Mouse (Mus musculus) urinary bladder, adult 18-20 months (tissue): Measurements from ENCODE around the gene Muc2.
A peak's percentile ranks its signal among the peaks of the same experiment; 100 is the strongest.

Source experiments
- DNase-seq, 2 experiments: peaks; one replicate each; pipeline ENCODE4 v3.0.0; 2022; ENCODE audit warnings: low spot score in 2 of 2, mixed read lengths in 2 of 2

The Muc2 gene

DNA sequence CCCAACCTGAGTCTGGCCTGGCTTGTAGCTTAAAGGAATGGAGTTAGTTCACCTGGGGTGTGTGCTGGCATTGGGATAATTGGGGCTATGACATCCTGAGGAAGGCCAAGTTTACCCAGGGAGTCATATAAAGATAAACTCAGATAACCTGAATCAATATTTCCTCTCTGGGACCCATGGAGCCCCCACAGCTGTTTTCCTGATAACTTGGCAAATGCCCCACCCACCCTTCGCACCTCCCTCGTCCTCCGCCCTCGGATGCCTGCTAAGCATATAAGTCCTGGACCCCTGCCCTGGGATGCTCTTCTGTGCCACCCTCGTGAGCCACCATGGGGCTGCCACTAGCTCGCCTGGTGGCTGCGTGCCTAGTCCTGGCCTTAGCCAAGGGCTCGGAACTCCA, at the start of gene Muc2:
Gene Muc2 (plus strand): TSS at position 301 of the 400 bp plus-strand sequence.
- DNase-seq: no peak

DNA sequence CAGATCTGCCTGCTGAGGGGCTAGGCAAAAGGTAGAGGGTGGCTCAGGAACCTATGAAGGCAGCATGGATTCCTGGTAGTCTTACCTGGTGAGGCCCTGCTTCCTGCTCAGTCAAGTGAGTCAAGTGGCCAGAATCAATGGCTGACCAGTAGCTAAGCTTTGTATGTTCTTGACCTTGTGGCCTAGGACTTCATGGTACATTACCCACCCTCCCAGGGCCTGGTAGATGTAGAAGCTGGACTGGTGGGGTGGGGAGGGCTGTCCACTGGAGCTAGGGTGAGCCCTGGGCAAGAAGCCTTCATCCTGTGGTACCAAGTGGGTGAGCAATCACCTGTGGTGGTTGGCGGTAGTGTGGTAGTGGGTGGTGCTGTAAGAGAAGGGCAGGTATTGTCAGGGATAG, 47.8 kb upstream of the Muc2 start:
- DNase-seq: no peak

DNA sequence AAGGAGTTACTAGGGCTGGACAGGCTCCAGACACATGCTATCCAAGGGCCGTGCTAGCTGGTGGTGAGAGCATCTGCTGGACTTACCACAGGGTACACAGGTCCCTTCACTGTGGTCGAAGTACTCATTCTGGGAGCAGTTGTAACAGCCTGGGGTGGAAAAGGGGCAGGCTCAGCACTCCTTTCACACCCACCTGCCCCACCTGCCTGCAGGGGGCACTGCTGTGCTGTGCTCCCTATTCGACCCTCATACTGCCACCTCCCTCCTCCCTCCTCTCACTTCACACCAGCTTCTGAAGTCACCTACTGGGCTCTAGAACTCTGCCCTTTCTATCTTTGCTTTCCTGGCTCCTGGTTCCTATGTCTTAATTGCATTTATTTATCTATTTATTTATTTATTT, 47.0 kb upstream of the Muc2 start:
- DNase-seq: no peak

DNA sequence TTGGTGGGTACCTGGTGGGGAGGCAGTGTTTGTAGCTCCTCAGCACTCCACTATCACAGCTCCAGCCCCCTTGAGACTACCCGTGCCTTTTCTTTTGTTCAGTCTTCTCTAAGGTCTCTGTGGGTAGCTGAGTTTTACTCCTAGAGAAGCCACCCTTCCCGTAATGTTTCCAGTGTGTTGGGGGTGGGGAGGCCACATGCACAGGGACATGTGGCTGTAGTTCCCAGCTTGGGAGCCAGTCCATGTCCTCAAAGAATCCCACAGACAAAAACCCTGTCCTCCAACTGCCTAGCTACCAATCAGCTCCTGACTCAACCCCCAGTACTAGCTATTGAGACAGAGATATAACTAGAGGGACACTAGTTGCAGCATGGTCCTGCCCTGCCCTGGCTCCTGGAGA, 43.1 kb upstream of the Muc2 start:
- DNase-seq: no peak

DNA sequence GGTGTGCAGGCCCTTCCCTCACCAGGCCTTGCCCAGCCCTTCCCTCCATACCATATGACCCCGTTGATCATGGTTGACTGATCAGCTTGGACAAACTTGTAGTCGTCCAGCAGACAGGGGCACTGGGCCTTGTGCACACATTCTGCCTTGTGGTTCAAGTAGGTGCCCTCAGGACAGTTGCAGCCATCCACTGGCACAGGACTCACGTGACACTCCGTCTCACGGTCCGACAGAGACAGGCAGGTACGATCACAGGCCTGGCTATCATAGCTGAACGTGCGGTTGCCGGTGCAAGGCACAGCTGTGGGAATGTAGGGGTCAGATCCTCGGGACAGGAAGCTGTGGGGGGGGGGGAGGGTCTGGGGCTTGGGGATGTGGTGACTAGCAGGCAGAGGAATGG, 42.3 kb upstream of the Muc2 start:
- no peak for DNase-seq

DNA sequence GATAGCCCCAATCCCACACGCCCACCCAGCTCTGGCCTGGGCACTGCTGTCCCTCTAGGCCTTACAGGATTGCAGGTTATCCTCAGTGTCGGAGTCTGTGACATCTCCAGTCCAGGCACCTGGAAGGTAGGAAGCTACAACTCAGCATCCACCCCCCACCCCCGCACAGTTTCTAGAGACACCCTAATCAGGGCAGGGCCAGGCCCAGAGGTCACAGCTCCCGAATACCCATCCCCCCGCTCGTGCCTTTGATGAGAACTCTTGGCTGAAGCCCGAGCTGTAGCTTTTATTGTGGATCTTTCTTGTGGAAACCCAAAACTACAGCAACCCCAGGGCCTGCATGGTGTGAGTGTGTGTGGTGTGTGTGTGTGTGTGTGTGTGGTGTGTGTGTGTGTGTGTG, 37.9 kb upstream of the Muc2 start:
- no peak for DNase-seq

DNA sequence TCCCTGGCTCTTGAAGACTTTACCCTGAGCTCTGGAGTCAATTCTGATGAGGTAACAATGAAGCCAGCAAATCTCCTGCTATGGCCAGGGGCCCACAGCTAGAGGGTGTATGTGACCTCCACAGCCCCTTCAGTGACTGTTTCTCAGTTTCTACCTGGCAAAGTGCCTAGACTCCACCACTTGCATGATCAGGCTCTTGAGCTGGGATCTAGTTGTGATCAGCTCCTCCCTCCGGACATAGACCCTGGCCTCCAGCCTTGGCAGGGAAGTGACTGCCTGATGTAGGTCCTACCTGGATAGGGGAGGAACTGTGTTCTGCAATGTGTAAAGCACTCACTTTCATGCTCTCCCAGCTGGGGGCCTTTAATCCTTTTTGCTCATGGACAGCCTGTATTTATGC, 29.8 kb upstream of the Muc2 start:
- DNase-seq: no peak

DNA sequence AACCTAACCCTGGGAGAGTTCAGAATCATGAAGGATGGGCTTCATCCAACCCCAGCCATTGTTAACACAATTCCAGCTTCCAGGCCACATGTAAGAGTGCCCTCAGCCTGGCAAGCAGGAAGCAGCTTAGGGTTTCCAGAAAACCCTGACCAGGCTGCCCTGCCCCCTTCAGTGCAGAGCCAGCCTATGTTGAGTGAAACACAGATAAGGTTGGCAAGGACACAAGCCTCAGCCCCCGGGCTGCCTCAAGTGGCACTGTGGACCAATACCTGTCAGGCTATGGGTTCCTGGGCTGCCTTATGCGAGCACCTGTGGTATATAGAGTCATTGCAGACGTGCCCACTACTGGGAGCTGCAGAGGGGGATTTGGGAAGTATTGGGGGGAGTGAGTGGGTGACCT, 28.7 kb upstream of the Muc2 start:
- no peak for DNase-seq

DNA sequence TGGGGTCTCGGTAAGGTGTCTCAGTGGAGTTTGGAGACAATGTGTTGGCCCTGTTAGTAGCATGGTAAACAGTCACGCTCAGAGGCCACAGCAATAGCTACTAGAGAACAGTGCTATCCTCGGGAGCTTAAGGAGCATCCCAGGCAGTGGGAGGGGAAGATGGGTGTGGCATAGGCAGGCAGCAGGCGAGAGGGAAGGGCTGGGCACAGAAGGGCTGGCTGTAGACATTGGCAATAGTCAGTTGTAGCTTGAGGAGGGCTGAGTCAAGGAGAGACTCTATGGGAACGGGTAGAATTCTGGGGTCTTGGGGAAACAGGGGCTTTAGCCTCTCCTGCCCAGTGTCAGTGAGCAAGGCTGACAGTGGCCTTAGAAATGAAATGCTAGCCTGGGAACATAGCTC, 27.9 kb upstream of the Muc2 start:
- DNase-seq: no peak

DNA sequence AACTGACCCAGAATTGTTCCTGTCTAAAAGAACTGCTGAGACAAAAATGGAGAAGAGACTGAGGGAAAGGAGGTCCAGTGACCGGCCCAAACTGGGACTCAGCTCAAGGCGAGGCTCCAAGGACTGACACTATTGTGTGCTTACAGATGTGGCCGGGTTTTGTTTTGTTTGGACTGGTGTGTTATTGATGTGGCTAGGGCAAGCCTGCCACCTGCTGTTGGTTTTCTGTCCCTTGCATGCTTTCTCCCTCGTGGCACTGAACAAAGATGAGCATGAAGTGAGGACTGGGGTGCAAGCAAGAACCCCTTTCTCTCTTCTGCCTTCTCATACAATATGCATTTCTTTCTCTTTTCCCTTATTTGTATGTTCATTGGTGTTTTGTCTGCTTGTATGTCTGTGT, 23.9 kb upstream of the Muc2 start:
- peak in 1 of 2 experiments; percentile 23 for DNase-seq

DNA sequence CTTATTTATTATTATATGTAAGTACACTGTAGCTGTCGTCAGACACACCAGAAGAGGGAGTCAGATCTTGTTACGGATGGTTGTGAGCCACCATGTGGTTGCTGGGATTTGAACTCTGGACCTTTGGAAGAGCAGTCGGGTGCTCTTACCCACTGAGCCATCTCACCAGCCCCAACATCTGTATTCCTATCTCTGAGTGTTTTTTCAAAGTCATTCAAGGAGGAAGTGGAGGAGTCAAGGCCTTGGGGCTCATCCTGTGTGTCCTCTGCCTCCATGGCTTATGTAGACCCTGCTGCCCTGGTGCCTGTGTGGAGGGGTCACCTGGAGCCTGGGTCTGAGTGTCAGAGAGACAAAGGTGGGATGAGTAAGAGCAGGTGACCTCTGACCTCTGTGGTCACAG, 21.0 kb upstream of the Muc2 start:
- DNase-seq: peak in 1 of 2 experiments; percentile 9

DNA sequence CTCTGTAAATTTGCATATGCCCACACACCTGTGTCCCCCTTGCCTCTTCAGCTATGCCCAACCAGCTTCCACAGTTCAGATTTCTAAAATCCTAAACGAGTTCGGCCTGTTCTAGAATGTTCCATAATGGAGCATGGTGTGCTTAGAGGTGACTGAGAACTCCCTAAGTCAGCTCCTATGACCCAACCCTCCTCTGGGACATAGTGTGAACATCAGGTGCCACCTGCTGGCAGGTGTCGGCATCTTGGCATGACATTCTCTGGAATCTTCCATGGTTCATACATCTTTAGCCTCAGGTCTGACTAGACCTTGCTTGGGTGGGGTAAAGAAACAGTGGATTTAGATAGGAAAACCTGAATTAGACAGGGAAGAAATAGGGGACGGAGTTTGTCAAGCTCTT, 19.1 kb upstream of the Muc2 start:
- peak in 1 of 2 experiments; percentile 33 for DNase-seq

DNA sequence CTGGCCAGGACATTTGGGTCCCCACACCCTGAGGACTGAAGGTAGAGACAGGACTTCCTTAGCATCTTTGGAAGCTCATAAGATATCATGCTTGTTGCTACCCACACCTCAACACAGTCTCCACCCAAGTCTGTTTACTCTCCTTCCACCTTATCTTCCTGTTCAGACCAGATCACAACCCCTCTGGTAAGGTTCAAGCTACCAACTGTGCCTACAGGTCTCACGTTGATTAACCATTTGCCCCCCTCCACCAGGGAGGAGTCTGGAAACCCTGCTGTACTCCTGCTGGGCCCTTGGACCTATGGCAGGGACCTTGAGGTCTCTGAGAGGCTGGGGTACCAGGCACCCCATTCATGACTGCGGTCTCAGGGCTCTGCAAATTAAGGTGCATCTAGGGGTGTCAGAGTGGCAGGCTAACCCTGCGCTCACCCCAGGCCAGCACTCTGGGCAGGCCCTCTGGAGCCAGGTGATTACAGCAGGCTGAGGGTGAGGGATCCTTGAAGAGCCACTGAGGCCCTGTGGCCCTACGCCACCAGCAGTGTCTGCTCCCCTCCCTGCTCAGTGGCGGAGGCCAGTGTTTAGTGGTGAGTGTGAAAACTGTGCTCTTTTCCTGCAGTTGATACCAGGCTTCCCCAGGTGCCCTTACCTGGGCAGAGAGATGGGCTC, 18.4 kb upstream of the Muc2 start:
- DNase-seq: no peak

DNA sequence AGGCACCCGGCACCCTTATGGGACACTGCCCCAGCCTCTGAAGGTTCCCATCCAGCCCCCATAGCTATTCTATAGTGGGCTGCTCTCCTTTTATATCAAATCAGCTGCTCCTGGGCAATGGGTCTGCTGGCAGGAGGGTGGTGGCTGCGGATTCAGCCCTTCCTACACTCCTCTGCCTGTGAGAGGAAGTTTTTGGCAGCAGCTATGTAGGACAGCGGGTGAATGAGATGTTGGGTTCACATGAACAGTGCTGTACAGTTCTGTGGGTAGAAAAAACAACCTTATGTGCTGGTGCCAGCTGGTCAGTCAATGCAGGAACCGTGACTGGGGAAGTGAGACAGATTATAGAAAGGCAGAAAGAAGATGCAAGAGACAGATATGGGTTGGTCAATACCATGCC, 11.2 kb upstream of the Muc2 start:
- DNase-seq: no peak

DNA sequence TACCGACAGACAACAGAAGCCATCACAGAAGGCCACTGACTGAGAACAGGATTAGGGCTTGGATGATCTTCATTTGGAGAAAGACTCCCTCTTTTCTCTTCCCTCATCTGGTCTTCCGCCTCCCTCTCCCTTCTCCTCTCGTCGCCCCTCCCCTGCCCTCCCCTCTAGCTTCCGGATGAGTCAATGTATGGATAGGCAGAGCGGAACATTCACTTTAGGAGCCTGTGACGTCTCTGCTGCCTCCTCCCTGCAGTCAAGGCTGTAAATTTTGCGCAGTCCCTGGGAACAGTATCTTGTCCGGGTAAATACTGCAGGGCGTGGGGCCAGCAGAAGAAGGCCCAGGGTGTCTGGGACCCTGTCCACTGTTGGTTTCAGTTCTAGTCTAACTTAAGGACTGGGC, 2.8 kb upstream of the Muc2 start:
- no peak for DNase-seq

DNA sequence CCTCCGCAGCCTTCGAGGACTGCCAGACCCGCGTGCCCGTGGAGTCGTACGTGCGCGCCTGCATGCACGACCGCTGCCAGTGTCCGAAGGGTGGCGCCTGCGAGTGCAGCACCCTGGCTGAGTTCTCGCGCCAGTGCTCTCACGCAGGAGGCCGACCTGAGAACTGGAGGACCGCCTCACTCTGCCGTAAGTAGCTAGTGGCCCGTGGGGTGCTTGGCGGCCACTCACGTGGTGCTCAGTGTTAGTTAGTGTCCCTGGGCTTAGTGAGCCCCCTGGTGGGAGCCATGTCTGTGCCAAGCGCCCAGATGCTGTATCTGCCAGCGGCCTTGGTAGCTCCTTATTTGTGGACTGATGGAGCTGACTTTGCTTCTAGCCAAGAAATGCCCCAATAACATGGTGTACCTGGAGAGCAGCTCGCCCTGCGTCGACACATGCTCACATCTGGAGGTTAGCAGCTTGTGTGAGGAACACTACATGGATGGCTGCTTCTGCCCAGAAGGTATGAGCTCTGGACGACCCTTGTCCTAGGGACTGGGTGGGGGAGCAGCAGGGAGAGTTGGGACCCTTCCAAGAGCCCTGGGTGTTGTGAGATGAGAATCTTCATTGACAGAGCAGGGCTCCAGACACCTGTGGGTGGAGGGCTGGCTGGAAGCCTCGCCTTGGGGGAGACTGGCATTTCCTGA, 3.6 kb downstream of the Muc2 start:
- peak in 1 of 2 experiments; percentile 7 for DNase-seq

DNA sequence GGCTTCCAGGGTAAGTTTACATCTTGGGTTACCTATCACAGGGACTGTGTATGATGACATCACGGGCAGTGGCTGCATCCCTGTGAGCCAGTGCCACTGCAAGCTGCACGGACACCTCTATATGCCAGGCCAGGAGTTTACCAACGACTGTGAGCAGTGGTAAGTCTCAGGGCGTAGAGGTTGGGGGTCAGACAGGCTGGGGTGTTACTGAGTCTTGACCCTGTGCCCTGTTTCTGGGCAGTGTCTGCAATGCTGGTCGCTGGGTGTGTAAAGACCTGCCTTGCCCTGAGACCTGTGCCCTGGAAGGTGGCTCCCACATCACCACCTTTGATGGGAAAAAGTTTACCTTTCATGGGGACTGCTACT, 4.1 kb downstream of the Muc2 start:
- DNase-seq: no peak

DNA sequence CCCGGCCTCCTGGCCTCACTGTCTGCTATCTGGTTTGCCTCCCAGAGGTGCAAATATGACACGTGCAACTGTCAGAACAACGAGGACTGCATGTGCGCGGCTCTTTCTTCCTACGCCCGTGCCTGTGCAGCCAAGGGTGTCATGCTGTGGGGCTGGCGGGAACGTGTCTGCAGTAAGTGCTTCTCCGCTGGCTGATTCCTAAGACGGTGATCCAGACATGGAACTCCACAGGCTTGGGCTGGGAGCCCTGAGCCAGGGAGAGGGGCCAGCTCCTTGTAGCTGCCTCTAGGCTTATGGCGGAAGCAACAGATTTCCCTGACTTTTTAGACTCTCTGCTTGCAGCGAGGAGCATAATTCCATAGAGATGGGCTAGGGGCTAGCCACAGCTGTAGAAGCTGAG, 6.4 kb downstream of the Muc2 start:
- no peak for DNase-seq

DNA sequence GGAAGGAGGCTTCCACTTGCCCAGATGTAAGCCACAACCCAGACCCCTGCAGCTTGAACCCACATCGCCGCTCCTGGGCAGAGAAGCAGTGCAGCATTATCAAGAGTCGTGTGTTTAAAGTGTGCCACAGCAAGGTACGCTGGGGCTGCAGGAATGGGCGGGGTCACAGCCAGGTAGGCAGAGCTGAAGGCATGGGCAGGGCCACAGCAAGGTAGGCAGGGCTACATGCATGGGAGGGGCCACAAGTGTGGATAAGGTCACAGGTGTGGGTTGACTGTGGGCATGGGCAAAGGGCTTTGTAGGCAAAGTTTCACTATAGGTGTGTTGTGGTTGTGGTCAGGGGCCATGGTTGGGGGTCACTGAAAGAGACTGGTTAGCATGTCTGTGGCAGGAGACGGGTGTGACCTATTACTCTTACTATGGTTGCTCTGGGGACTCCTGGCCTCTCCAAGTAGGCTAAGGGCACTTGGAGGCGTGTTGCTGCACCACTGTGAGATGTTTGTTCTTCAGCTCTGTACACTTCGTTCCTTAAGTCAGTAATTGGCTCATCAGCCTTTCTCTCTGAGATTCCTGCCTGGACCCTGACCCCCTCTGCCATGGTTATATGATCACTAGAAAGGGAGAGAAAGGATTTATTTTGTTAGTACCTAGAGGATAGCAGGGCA, 9.5 kb downstream of the Muc2 start:
- no peak for DNase-seq

DNA sequence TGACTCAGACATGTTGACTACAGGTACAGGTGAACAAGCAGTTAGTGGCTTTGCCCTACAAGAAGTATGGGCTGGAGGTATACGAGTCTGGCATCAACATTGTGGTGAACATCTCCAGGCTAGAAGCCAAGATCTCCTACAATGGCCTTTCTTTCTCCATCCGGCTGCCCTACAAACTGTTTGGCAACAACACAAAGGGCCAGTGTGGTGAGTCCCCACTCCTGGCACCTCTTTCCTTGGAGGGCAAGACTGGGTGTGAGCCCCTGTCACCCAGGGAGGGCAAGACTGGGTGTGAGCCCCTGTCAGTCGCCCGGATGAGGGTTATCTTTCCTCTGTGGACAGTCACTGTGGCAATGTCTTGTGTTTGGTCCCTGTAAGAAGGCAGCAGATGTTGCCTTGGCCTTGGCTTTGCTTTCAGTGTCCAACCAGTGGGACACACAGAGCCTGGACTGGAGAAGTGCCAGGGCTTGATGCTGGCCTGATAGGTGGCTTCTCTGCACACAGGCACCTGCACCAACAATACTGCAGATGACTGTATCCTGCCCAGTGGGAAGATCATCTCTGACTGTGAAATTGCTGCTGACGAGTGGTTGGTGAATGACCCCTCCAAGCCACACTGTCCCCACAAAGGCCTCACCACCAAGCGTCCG, 57.4 kb downstream of the Muc2 start:
- no peak for DNase-seq

DNA sequence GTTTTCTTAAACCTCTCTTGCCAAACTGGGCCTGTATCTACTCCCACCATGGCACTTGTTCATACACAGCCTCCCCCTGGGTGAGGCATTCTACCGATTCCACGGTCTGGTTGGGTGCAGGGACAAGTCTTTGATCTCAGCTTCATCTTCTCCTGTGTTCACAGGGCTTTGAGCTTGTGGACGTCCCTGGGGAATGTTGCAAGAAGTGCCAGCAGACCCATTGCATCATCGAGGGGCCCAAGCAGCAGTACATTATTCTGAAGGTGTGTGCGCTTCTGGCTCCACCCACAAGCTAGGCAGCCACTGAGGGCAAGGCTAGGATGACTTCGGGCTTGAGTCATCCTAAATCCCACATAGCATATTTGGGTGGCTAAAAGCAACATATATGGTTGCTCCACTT, 62.4 kb downstream of the Muc2 start:
- DNase-seq: no peak

DNA sequence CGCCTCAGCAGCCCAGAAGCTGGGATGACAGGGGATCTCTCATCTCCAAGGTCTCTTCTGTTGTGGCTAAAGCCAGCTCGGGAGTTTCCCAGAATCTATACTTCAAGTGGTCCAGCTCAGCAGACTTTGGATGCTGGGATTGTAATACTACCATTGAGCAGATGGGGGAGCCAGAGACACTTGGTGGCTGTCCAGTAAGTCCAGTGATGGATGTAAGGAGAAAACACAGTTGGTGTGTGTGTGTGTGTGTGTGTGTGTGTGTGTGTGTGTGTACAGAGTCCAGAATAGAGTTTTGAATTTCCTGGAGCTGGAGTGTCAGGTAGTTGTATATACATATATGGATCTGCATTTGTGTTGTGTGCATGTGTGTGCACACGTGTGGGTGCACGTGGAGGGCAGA, 65.7 kb downstream of the Muc2 start:
- peak in 1 of 2 experiments; percentile 39 for DNase-seq

DNA sequence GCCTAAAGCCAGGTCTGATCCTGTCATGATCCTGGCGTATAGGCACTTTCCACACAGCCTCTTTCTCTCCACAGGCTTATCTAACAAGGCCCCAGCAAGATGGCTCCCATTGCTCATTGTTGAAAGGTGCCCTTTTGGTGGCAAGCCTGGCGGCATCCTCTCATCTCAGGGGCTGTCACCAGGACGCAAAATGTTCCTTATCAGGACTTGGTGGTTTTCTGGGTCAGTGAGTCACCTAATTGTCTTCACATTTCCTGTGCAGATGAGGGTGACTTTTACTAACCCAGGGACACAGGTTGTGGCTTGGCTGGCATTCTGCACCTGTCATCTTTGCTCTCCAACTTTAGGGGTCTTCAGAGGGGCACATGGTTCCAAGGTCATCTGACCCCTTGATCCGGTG, 68.2 kb downstream of the Muc2 start:
- DNase-seq: no peak
